Mouse (Mus musculus): ENCODE data around the gene Fam199x. TPM values are rescaled to one million over a fixed set of nuclear protein-coding genes. Genes with fewer than 3 reads are reported as not detected.
A peak's percentile ranks its signal among the peaks of the same experiment; 100 is the strongest.

The Fam199x gene
- 3.7 and 4.2 TPM in 2 replicates for polyA plus RNA-seq (2015; fragmentation: Nextera tagmentation; extraction: Ambion mirVana)

- ATAC-seq (ENCODE audit: extremely low read depth, insufficient number of reproducible peaks, low FRiP score, low TSS enrichment) = peak; percentile 85
- H3K4me1 ChIP-seq = peaks cover 10% of the 10 kb centered on the region
- no peaks in the 10 kb centered on the region for H3K9me3 ChIP-seq
- H3K4me3 ChIP-seq = peak within 1 kb of the TSS; percentile 74
- H3K9ac ChIP-seq = peak within 1 kb of the TSS; percentile 85
- H3K36me3 ChIP-seq = no peaks in the 10 kb centered on the region
- 0 out of 2 replicates have a peak within 1 kb of the TSS, but pooled peaks have one; percentile 12 for H3K27ac ChIP-seq (replicated peaks)
- H3K27me3 ChIP-seq (replicated peaks) = peaks cover 6% of the 10 kb centered on the region
- peak within 1 kb of the TSS; percentile 75 for H3K4me2 ChIP-seq
- WGBS = 12% methylated on average over 50 of the region's 62 CpGs
Observed at GRCm38 (mm10) chrX:137049425-137050225, at the start of gene Fam199x. Gene Fam199x (plus strand): TSS chrX:137049594.

GRCm38 (mm10) chrX:137015099-137015709 lies 34.2 kb upstream of the Fam199x start:
- Histone ChIP-seq H3K4me1 (no peaks in the 10 kb centered on the region), H3K4me3 (no peak overlapping the region), H3K4me2 (no peak overlapping the region), H3K36me3 (peaks cover 17% of the 10 kb centered on the region), H3K9ac (no peak overlapping the region), H3K9me3 (no peaks in the 10 kb centered on the region), H3K27ac (replicated peaks) (no peak overlapping the region), H3K27me3 (replicated peaks) (no peaks in the 10 kb centered on the region)
- WGBS = 47% methylated on average over 6 of the region's 6 CpGs
- no peak for ATAC-seq (ENCODE audit: extremely low read depth, insufficient number of reproducible peaks, low FRiP score, low TSS enrichment)

GRCm38 (mm10) chrX:137017668-137018067 lies 31.7 kb upstream of the Fam199x start:
- peaks cover 15% of the 10 kb centered on the region for H3K36me3 ChIP-seq
- no peaks in the 10 kb centered on the region for H3K4me1 ChIP-seq
- H3K4me3 ChIP-seq = no peak overlapping the region
- no peaks in the 10 kb centered on the region for H3K27me3 ChIP-seq (replicated peaks)
- no peak overlapping the region for H3K4me2 ChIP-seq
- no peak for ATAC-seq (ENCODE audit: extremely low read depth, insufficient number of reproducible peaks, low FRiP score, low TSS enrichment)
- no peak overlapping the region for H3K9ac ChIP-seq
- WGBS = 64% methylated on average over 1 of the region's 1 CpGs
- no peaks in the 10 kb centered on the region for H3K9me3 ChIP-seq
- H3K27ac ChIP-seq (replicated peaks) = no peak overlapping the region

GRCm38 (mm10) chrX:137019310-137019709 lies 30.1 kb upstream of the Fam199x start:
- no peak for ATAC-seq (ENCODE audit: extremely low read depth, insufficient number of reproducible peaks, low FRiP score, low TSS enrichment)
- no peak overlapping the region for H3K27ac ChIP-seq (replicated peaks)
- 19% methylated on average over 1 of the region's 1 CpGs for WGBS

GRCm38 (mm10) chrX:137030916-137031315 lies 18.5 kb upstream of the Fam199x start:
- Histone ChIP-seq H3K9ac (no peak overlapping the region), H3K4me3 (no peak overlapping the region), H3K36me3 (peaks cover 3% of the 10 kb centered on the region; the same call in 1 of the 2 replicates), H3K4me1 (no peaks in the 10 kb centered on the region), H3K4me2 (no peak overlapping the region), H3K27me3 (replicated peaks) (no peaks in the 10 kb centered on the region), H3K9me3 (no peaks in the 10 kb centered on the region), H3K27ac (replicated peaks) (no peak overlapping the region)
- ATAC-seq (ENCODE audit: extremely low read depth, insufficient number of reproducible peaks, low FRiP score, low TSS enrichment) = no peak
- WGBS = 93% methylated on average over 8 of the region's 8 CpGs

More at GRCm38 (mm10) chrX:137019310-137019709, 30.1 kb upstream of the Fam199x start:
- H3K4me2 ChIP-seq = no peak overlapping the region
- no peaks in the 10 kb centered on the region for H3K27me3 ChIP-seq (replicated peaks)
- no peak overlapping the region for H3K9ac ChIP-seq
- peaks cover 11% of the 10 kb centered on the region for H3K36me3 ChIP-seq
- no peaks in the 10 kb centered on the region for H3K9me3 ChIP-seq
- no peak overlapping the region for H3K4me3 ChIP-seq
- no peaks in the 10 kb centered on the region for H3K4me1 ChIP-seq

- ATAC-seq (ENCODE audit: extremely low read depth, insufficient number of reproducible peaks, low FRiP score, low TSS enrichment) = no peak
Observed at GRCm38 (mm10) chrX:137031726-137032125, 17.7 kb upstream of the Fam199x start.

GRCm38 (mm10) chrX:137034322-137034721 lies 15.1 kb upstream of the Fam199x start:
- ATAC-seq (ENCODE audit: extremely low read depth, insufficient number of reproducible peaks, low FRiP score, low TSS enrichment) = no peak
- no peak overlapping the region for H3K4me2 ChIP-seq
- no peak overlapping the region for H3K9ac ChIP-seq
- H3K27me3 ChIP-seq (replicated peaks) = no peaks in the 10 kb centered on the region
- no peaks in the 10 kb centered on the region for H3K9me3 ChIP-seq
- H3K27ac ChIP-seq (replicated peaks) = no peak overlapping the region
- no peaks in the 10 kb centered on the region for H3K36me3 ChIP-seq
- H3K4me3 ChIP-seq = no peak overlapping the region
- 69% methylated on average over 4 of the region's 4 CpGs for WGBS
- H3K4me1 ChIP-seq = peaks cover 7% of the 10 kb centered on the region; the same call in 1 of the 2 replicates

More at GRCm38 (mm10) chrX:137031726-137032125, 17.7 kb upstream of the Fam199x start:
- H3K36me3 ChIP-seq = peaks cover 3% of the 10 kb centered on the region; the same call in 1 of the 2 replicates
- H3K27ac ChIP-seq (replicated peaks) = no peak overlapping the region
- no peak overlapping the region for H3K4me2 ChIP-seq
- no peaks in the 10 kb centered on the region for H3K27me3 ChIP-seq (replicated peaks)
- no peak overlapping the region for H3K4me3 ChIP-seq
- no peak overlapping the region for H3K9ac ChIP-seq
- peaks cover under 1% of the 10 kb centered on the region; the same call in 1 of the 2 replicates for H3K4me1 ChIP-seq
- no peaks in the 10 kb centered on the region for H3K9me3 ChIP-seq
- WGBS = 81% methylated on average over 5 of the region's 5 CpGs

- 10% methylated on average over 12 of the region's 12 CpGs for WGBS
- Histone ChIP-seq H3K27ac (replicated peaks) (no peak overlapping the region), H3K9me3 (no peaks in the 10 kb centered on the region), H3K4me1 (peaks cover 7% of the 10 kb centered on the region; the same call in 1 of the 2 replicates), H3K4me3 (peak overlapping the region; percentile 62), H3K9ac (peak overlapping the region; percentile 83), H3K36me3 (no peaks in the 10 kb centered on the region), H3K4me2 (peak overlapping the region; percentile 73), H3K27me3 (replicated peaks) (no peaks in the 10 kb centered on the region)
- no peak for ATAC-seq (ENCODE audit: extremely low read depth, insufficient number of reproducible peaks, low FRiP score, low TSS enrichment)
Observed at GRCm38 (mm10) chrX:137037470-137037999, 11.9 kb upstream of the Fam199x start.

GRCm38 (mm10) chrX:137038000-137038483 lies 11.4 kb upstream of the Fam199x start, which contains the start of gene Slc25a53:
Gene Slc25a53 (minus strand): TSS chrX:137038302.
- Histone ChIP-seq H3K27ac (replicated peaks) (peak within 1 kb of the TSS; percentile 87), H3K4me2 (peak within 1 kb of the TSS; percentile 73), H3K9ac (peak within 1 kb of the TSS; percentile 83), H3K4me1 (peaks cover 7% of the 10 kb centered on the region; the same call in 1 of the 2 replicates), H3K4me3 (peak within 1 kb of the TSS; percentile 62), H3K27me3 (replicated peaks) (no peaks in the 10 kb centered on the region), H3K9me3 (no peaks in the 10 kb centered on the region), H3K36me3 (no peaks in the 10 kb centered on the region)
- WGBS = 18% methylated on average over 31 of the region's 31 CpGs
- ATAC-seq (ENCODE audit: extremely low read depth, insufficient number of reproducible peaks, low FRiP score, low TSS enrichment) = peak; percentile 58; the same call in 1 of the 2 replicates

- Histone ChIP-seq H3K9me3 (no peaks in the 10 kb centered on the region), H3K27me3 (replicated peaks) (no peaks in the 10 kb centered on the region), H3K4me1 (peaks cover 7% of the 10 kb centered on the region; the same call in 1 of the 2 replicates), H3K9ac (peak overlapping the region; percentile 83), H3K36me3 (no peaks in the 10 kb centered on the region), H3K27ac (replicated peaks) (peak overlapping the region; percentile 87; the same call in 1 of the 2 replicates), H3K4me3 (peak overlapping the region; percentile 62), H3K4me2 (peak overlapping the region; percentile 73)
- 29% methylated on average over 7 of the region's 7 CpGs for WGBS
- no peak for ATAC-seq (ENCODE audit: extremely low read depth, insufficient number of reproducible peaks, low FRiP score, low TSS enrichment)
Observed at GRCm38 (mm10) chrX:137038502-137038901, 10.9 kb upstream of the Fam199x start.

- no peak for ATAC-seq (ENCODE audit: extremely low read depth, insufficient number of reproducible peaks, low FRiP score, low TSS enrichment)
- no peaks in the 10 kb centered on the region for H3K36me3 ChIP-seq
- peaks cover 6% of the 10 kb centered on the region for H3K27me3 ChIP-seq (replicated peaks)
- peak overlapping the region; percentile 85 for H3K9ac ChIP-seq
- no peak overlapping the region for H3K27ac ChIP-seq (replicated peaks)
- H3K4me3 ChIP-seq = peak overlapping the region; percentile 74
- peak overlapping the region; percentile 75 for H3K4me2 ChIP-seq
- H3K9me3 ChIP-seq = no peaks in the 10 kb centered on the region
- WGBS = 21% methylated on average over 8 of the region's 11 CpGs
- peaks cover 10% of the 10 kb centered on the region for H3K4me1 ChIP-seq
Observed at GRCm38 (mm10) chrX:137049060-137049424, 352 bp upstream of the Fam199x start.

All from heart, embryonic 13.5 days (tissue).